Mouse (Mus musculus) hindbrain, embryonic 12.5 days (tissue): ENCODE measurements around the gene Mycbpap. TPM values are rescaled to one million over a fixed set of nuclear protein-coding genes. Genes with fewer than 3 reads are reported as not detected.

Experiments
- ATAC-seq: fragments of 200-750 bp; cut with Nextera tagmentation; 2 replicates; pipeline ENCODE4 v1.8.0; 2017; ENCODE audit warnings: moderate TSS enrichment; ENCODE audit not compliant: low FRiP score
- H3K27ac ChIP-seq: fragments of 300-500 bp; sonication (generic); 2 replicates; pipeline ENCODE4 v1.5.1; 2016; ENCODE audit warnings: mild to moderate bottlenecking
- H3K27me3 ChIP-seq: fragments of 300-500 bp; sonication (generic); 2 replicates; pipeline ENCODE4 v1.6.1; 2016; ENCODE audit warnings: mild to moderate bottlenecking
- H3K36me3 ChIP-seq: fragments of 300-500 bp; sonication (generic); 2 replicates; pipeline ENCODE4 v1.6.1; 2016; ENCODE audit warnings: mild to moderate bottlenecking
- H3K4me1 ChIP-seq: fragments of 300-500 bp; sonication (generic); 2 replicates; pipeline ENCODE4 v1.6.1; 2016
- H3K4me2 ChIP-seq: fragments of 300-500 bp; sonication (generic); replicated peaks from 2 replicates; pipeline ENCODE4 v1.6.1; 2016; ENCODE audit warnings: mild to moderate bottlenecking
- H3K4me3 ChIP-seq: fragments of 300-500 bp; sonication (generic); 2 replicates; pipeline ENCODE4 v1.5.1; 2016; ENCODE audit warnings: mild to moderate bottlenecking
- H3K9ac ChIP-seq: fragments of 300-500 bp; sonication (generic); 2 replicates; pipeline ENCODE4 v1.6.1; 2016; ENCODE audit warnings: mild to moderate bottlenecking, moderate library complexity
- H3K9me3 ChIP-seq: fragments of 300-500 bp; sonication (generic); replicated peaks from 2 replicates; pipeline ENCODE4 v1.6.1; 2016; ENCODE audit warnings: mild to moderate bottlenecking
- WGBS: fragments of 180-500 bp; shearing (Covaris S2); methylation state at CpG from one replicate; pipeline ENCODE4 v1.1.7; 2016; 5-methylcytosine and 5-hydroxymethylcytosine counted together
- polyA plus RNA-seq: library from polyadenylated mRNA; unstranded; fragments of >200 nt; fragmentation: Nextera tagmentation; extraction: Ambion mirVana; gene quantifications from 2 replicates; pipeline ENCODE4 v1.2.1, GENCODE M21; 2016

The Mycbpap gene
- polyA plus RNA-seq, 1 experiment from 2014 or later = 4.2 TPM

- Histone ChIP-seq H3K4me1 (peaks cover 65% of the 10 kb centered on the region), H3K27ac (peak within 1 kb of the TSS; percentile 80), H3K36me3 (no peaks in the 10 kb centered on the region), H3K4me3 (peak within 1 kb of the TSS; percentile 88), H3K9me3 (no peaks in the 10 kb centered on the region), H3K9ac (peak within 1 kb of the TSS; percentile 95), H3K4me2 (peak within 1 kb of the TSS; percentile 97), H3K27me3 (peaks cover 48% of the 10 kb centered on the region)
- ATAC-seq = peak; percentile 76
- under 1% methylated on average over 35 of the region's 71 CpGs for WGBS
Observed at GRCm38 (mm10) chr11:94473707-94474543, 47.6 kb downstream of the Mycbpap start, which contains the start of gene Cacna1g. Cacna1g (minus strand) TSS chr11:94474198.

- H3K36me3 ChIP-seq = no peaks in the 10 kb centered on the region
- H3K9me3 ChIP-seq = no peaks in the 10 kb centered on the region
- H3K4me2 ChIP-seq = peak overlapping the region; percentile 97
- H3K9ac ChIP-seq = peak overlapping the region; percentile 95
- H3K27me3 ChIP-seq = peaks cover 43% of the 10 kb centered on the region
- WGBS = under 1% methylated on average over 52 of the region's 52 CpGs
- H3K4me3 ChIP-seq = peak overlapping the region; percentile 88
- peaks cover 73% of the 10 kb centered on the region for H3K4me1 ChIP-seq
- peak overlapping the region; percentile 80 for H3K27ac ChIP-seq
- ATAC-seq = 0 out of 2 replicates have a peak, but pooled peaks have one; percentile 0
Observed at GRCm38 (mm10) chr11:94472916-94473706, 48.4 kb downstream of the Mycbpap start.

- Histone ChIP-seq H3K9ac (peak overlapping the region; percentile 95), H3K4me3 (peak overlapping the region; percentile 88), H3K36me3 (no peaks in the 10 kb centered on the region), H3K27ac (peak overlapping the region; percentile 80), H3K9me3 (no peaks in the 10 kb centered on the region), H3K4me2 (peak overlapping the region; percentile 97), H3K4me1 (peaks cover 77% of the 10 kb centered on the region), H3K27me3 (peaks cover 40% of the 10 kb centered on the region)
- 2% methylated on average over 15 of the region's 15 CpGs for WGBS
- ATAC-seq = no peak
Observed at GRCm38 (mm10) chr11:94472585-94472915, 49.0 kb downstream of the Mycbpap start.

- no peak for ATAC-seq
- H3K27me3 ChIP-seq = peaks cover 36% of the 10 kb centered on the region
- peak overlapping the region; percentile 95 for H3K9ac ChIP-seq
- 2% methylated on average over 17 of the region's 17 CpGs for WGBS
- peak overlapping the region; percentile 88 for H3K4me3 ChIP-seq
- no peaks in the 10 kb centered on the region for H3K9me3 ChIP-seq
- H3K4me1 ChIP-seq = peaks cover 78% of the 10 kb centered on the region
- H3K27ac ChIP-seq = peak overlapping the region; percentile 80
- peak overlapping the region; percentile 97 for H3K4me2 ChIP-seq
- no peaks in the 10 kb centered on the region for H3K36me3 ChIP-seq
Observed at GRCm38 (mm10) chr11:94471740-94472584, 49.6 kb downstream of the Mycbpap start.

GRCm38 (mm10) chr11:94470391-94470790 lies 51.2 kb downstream of the Mycbpap start:
- no peaks in the 10 kb centered on the region for H3K9me3 ChIP-seq
- peak overlapping the region; percentile 88 for H3K4me3 ChIP-seq
- peaks cover 24% of the 10 kb centered on the region for H3K27me3 ChIP-seq
- ATAC-seq = no peak
- WGBS = 24% methylated on average over 6 of the region's 7 CpGs
- peaks cover 76% of the 10 kb centered on the region for H3K4me1 ChIP-seq
- no peak overlapping the region for H3K9ac ChIP-seq
- H3K27ac ChIP-seq = peak overlapping the region; percentile 93
- H3K36me3 ChIP-seq = no peaks in the 10 kb centered on the region
- H3K4me2 ChIP-seq = peak overlapping the region; percentile 97

GRCm38 (mm10) chr11:94469136-94470064 lies 52.1 kb downstream of the Mycbpap start:
- peak overlapping the region; percentile 97 for H3K4me2 ChIP-seq
- WGBS = 15% methylated on average over 9 of the region's 9 CpGs
- peak; percentile 3; the same call in 1 of the 2 replicates for ATAC-seq
- peak overlapping the region; percentile 93 for H3K27ac ChIP-seq
- H3K9ac ChIP-seq = peak overlapping the region; percentile 41
- H3K9me3 ChIP-seq = no peaks in the 10 kb centered on the region
- no peaks in the 10 kb centered on the region for H3K36me3 ChIP-seq
- peaks cover 14% of the 10 kb centered on the region for H3K27me3 ChIP-seq
- H3K4me1 ChIP-seq = peaks cover 76% of the 10 kb centered on the region
- 0 out of 2 replicates have a peak overlapping the region, but pooled peaks have one; percentile 2 for H3K4me3 ChIP-seq

- WGBS = 16% methylated on average over 4 of the region's 4 CpGs
- Histone ChIP-seq H3K4me2 (peak overlapping the region; percentile 97), H3K4me1 (peaks cover 76% of the 10 kb centered on the region), H3K9ac (no peak overlapping the region), H3K27me3 (peaks cover 13% of the 10 kb centered on the region), H3K9me3 (no peaks in the 10 kb centered on the region), H3K27ac (peak overlapping the region; percentile 93), H3K4me3 (no peak overlapping the region), H3K36me3 (no peaks in the 10 kb centered on the region)
- ATAC-seq = peak; percentile 87
Observed at GRCm38 (mm10) chr11:94468582-94469064, 52.9 kb downstream of the Mycbpap start.

GRCm38 (mm10) chr11:94466333-94466855 lies 55.1 kb downstream of the Mycbpap start:
- 93% methylated on average over 17 of the region's 17 CpGs for WGBS

GRCm38 (mm10) chr11:94464170-94464569 lies 57.4 kb downstream of the Mycbpap start:
- Histone ChIP-seq H3K9ac (no peak overlapping the region), H3K4me3 (no peak overlapping the region), H3K4me1 (peaks cover 33% of the 10 kb centered on the region), H3K27ac (no peak overlapping the region), H3K4me2 (no peak overlapping the region), H3K36me3 (peaks cover 26% of the 10 kb centered on the region), H3K9me3 (no peaks in the 10 kb centered on the region), H3K27me3 (no peaks in the 10 kb centered on the region)
- 44% methylated on average over 2 of the region's 2 CpGs for WGBS
- ATAC-seq = no peak

More at GRCm38 (mm10) chr11:94466333-94466855, 55.1 kb downstream of the Mycbpap start:
- H3K27me3 ChIP-seq = peaks cover 4% of the 10 kb centered on the region; the same call in 1 of the 2 replicates
- ATAC-seq = no peak
- no peak overlapping the region for H3K9ac ChIP-seq
- H3K27ac ChIP-seq = no peak overlapping the region
- no peak overlapping the region for H3K4me3 ChIP-seq
- H3K4me1 ChIP-seq = peaks cover 55% of the 10 kb centered on the region
- H3K9me3 ChIP-seq = no peaks in the 10 kb centered on the region
- no peak overlapping the region for H3K4me2 ChIP-seq
- peaks cover 9% of the 10 kb centered on the region for H3K36me3 ChIP-seq

- no peak for ATAC-seq
- Histone ChIP-seq H3K36me3 (peaks cover 47% of the 10 kb centered on the region), H3K4me1 (peaks cover 17% of the 10 kb centered on the region), H3K4me3 (no peak overlapping the region), H3K27me3 (no peaks in the 10 kb centered on the region), H3K9ac (no peak overlapping the region), H3K4me2 (no peak overlapping the region), H3K9me3 (no peaks in the 10 kb centered on the region), H3K27ac (no peak overlapping the region; the same call in 1 of the 2 replicates)
- WGBS = 94% methylated on average over 11 of the region's 11 CpGs
Observed at GRCm38 (mm10) chr11:94461856-94462255, 59.7 kb downstream of the Mycbpap start.
